Mouse (Mus musculus): ENCODE data around the gene Gm11634.

- no peak for TF ChIP-seq MAX (IDR thresholded peaks at IDR 0.05; ENCODE audit: low read depth)
- no peak for TF ChIP-seq POLR2A (IDR thresholded peaks at IDR 0.05; ENCODE audit: insufficient read length, low read depth)
- no peak for TF ChIP-seq POLR2AphosphoS2 (IDR thresholded peaks at IDR 0.05; ENCODE audit: insufficient read length, low read depth)
- TF ChIP-seq MYOG (IDR thresholded peaks at IDR 0.05; ENCODE audit: control insufficient read depth in 1 of 3, insufficient read depth in 1 of 3, insufficient read length in 2 of 3, low read depth in 2 of 3) = no peak
- no peak for TF ChIP-seq USF1 (IDR thresholded peaks at IDR 0.05; ENCODE audit: low read depth)
- TF ChIP-seq MYOD1 (IDR thresholded peaks at IDR 0.05; ENCODE audit: control insufficient read depth in 1 of 3, insufficient read length in 2 of 3, low read depth in 2 of 3) = no peak
Observed at GRCm38 (mm10) chr11:101616104-101616503, 17.0 kb upstream of the Gm11634 start.

All from myocyte (in vitro differentiated cells).